Mouse (Mus musculus): ENCODE data around the gene Hoxa13. TPM values are rescaled to one million over a fixed set of nuclear protein-coding genes. Genes with fewer than 3 reads are reported as not detected.

The Hoxa13 gene
- polyA plus RNA-seq, 1 experiment, result not detected

DNA sequence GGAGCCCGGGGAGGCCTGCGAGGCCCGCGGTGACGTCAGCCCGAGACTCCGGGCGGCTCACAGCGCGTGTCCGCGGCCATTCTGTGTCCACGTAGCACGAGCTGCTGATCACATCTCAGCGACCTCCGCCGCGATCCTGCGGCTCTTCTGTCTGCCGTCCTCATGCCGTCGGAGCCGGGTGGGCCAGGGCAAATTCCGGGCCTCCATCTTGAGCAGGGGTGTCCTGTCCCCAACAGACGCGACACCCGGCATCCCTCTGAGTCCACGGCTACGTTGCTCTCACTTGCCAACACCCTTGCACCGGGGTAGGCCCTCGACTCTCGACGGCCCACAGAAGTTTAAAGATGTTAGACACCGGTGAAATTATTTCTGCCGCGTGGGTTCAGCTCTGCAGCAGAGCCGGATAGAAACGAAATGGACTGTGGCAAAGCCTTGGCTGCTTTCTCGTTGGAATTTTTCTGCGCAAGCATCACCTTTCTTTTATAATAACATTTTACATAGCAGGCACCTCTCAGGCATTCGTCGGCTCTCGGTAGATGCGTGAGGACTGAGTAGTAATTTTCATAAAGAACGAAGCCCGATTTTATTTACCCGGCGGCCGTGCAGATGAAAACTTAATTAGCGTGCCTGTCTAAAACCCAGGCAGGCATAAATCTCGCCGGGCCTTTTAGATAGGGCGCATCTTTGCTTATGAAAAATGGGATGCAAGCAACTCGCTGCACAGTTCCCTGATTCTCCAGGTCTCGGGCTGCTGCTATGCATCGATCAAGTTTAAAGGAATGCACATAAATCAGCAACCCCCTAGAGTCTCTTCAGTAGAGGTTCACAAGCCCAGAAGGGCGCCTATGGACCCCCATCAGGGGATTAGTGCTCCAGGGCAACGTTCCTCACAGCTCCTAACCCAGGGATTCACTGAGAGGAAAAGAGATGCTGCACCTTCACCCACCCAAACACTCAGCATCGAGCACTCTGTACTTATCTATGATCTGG, 6.9 kb downstream of the Hoxa13 start:
- 6% methylated on average over 59 of the region's 59 CpGs for WGBS

DNA sequence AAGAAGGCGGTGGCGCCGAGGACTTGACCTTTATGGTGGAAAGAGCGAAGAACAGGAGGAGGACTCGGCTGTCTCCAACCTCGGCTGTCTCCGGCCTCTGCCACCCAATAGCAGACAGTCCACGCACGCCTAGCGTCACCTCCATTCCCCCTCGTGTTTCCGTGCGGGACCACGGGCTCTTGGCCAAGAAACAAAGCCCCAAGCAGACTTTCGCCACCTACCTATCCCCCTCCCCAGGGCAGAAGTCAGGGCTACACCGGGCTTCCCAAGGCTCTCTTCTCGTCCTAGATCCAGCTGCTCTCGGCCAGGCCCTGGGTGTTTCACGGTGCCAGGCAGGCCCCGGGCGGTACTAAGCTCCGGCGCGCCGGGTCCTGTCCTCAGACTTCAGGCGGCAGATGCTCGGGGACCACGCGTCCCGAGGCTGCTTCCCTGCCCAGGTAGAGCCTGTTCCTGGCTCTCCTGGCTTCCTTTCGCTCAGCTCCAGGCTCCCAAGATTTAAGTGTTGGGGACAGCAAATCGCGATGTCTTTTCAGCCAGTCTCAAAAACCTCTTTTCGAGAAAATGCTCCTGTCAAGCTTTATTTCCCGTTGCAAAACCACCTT, 7.8 kb downstream of the Hoxa13 start:
- WGBS, result 15% methylated on average over 35 of the region's 35 CpGs
- DNase-seq (ENCODE audit: low read depth, low spot score), result no peak

More for the DNA sequence above, 6.9 kb downstream of the Hoxa13 start:
- DNase-seq (ENCODE audit: low read depth, low spot score), result no peak

DNA sequence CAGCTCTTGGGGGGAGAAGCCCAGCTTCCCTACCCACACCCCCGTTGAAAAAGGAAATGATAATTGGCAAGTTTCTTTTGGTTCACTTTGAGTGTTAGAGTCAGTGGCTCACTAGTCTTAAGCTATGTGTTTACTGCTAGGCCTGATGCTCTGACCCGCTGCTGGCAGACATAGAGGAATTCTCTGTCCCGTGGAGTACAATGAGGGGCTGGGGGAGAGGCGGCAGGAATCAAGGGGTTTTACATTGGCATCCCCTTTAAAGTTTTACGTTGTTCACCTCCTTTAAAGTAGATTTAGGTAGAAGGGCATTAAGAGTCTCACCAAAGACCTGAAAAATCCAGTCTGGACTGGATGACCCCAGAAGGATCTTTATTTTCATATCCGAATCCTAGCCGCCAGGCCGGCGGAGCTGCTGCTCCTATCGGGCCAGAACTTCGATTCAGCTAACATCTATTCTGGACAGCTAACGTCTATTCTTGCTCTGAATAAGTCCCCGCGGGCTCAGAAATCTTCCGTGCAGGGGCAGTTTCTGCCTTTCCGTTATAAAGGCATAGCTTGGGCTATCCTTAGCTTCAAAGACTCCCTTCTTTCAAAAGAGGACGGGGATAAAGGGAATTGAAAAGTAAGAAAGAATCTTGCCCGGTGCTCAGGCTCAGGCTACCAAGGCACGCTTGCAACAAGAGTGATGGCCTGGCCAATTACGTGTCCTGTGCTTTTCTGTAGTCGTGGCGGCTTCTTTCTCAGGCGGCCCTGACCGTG, 8.5 kb downstream of the Hoxa13 start:
- no peak for DNase-seq (ENCODE audit: low read depth, low spot score)
- 21% methylated on average over 24 of the region's 24 CpGs for WGBS

- DNase-seq (ENCODE audit: low read depth, low spot score), result no peak
- WGBS, result 14% methylated on average over 7 of the region's 7 CpGs
These were observed 9.4 kb downstream of the Hoxa13 start for GRCm38 (mm10) chr6:52251177-52251879.

DNA sequence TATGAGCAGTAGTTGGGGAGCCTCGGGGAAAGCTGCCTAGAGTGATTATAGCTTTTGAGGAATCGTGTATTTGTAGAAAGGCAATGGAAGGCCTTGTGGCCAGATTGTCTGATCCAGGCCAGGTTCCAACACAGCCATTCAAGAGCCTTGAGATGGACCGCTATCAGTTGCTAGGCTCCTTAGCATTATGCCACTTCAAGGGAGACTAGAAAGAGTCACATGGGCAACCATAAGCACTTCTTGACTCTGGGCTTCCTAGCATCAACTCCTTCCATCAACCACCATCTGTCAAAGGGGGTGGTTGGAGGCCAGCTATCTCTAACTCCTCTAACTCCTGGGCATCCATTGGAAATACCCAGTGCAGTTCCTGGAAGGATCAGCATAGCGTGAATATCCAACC, 10.9 kb downstream of the Hoxa13 start:
- WGBS, result 27% methylated on average over 4 of the region's 4 CpGs
- DNase-seq (ENCODE audit: low read depth, low spot score), result no peak

DNA sequence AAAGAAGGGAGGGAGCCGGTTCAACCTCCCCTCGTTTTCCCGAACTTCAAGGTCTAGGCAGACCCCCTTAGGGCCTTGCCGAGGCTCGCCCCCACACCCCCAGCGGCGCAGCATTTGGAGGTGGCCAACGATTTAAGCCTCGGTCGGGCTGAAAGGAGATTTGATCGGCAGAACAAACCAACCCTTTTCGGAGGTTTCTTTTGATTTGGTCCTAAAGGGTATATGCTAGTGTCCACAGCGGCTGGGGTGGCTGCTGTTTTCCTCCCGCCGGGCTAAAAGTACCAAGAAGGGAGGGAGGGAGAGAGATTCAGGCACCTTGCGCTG, 11.3 kb downstream of the Hoxa13 start:
- WGBS, result 11% methylated on average over 16 of the region's 16 CpGs
- no peak for DNase-seq (ENCODE audit: low read depth, low spot score)

- WGBS, result 9% methylated on average over 27 of the region's 27 CpGs
- no peak for DNase-seq (ENCODE audit: low read depth, low spot score)
These were observed 11.9 kb downstream of the Hoxa13 start for GRCm38 (mm10) chr6:52248638-52249414.

DNA sequence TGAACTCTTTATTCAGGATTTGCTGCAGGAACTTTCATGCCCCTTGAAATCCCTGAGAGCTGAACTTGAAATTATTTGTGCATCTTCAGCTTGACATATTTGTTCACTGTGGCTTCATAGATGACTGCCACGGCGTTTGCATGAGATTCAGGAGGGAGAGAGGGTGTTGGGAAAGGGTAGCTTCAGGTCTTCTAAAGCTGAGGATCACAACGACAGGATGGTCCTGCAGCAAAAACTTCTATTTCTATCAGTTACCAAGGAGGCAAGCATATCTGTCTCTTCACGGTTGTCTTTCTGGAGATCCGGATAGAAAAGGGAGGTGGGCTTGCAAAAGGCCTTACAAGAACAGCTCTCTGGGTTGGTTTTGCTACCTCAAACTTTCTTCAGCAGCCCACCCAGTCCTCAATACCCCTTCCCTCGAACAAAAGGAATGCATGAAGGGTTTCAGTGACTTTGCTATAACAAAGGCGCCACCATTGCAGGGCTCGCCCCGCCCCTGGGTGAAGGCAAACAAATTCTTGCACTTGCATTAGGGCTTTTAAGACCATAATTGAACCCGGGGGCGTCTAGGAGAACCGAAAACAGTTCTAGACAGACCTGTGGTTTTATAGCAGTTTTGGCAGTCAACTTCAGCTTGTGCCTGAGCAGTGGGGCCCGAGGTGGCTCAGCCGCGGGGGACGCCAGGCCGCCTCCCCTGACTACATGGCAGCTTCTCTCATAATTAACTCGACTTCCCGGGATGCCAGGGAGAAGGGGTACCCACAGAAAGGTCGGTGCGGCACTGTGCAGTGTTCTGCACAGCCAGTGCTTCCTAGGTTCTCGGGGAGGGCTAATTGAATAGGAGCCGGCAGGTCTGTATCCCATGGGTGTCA, 12.7 kb downstream of the Hoxa13 start:
- DNase-seq (ENCODE audit: low read depth, low spot score), result no peak

DNA sequence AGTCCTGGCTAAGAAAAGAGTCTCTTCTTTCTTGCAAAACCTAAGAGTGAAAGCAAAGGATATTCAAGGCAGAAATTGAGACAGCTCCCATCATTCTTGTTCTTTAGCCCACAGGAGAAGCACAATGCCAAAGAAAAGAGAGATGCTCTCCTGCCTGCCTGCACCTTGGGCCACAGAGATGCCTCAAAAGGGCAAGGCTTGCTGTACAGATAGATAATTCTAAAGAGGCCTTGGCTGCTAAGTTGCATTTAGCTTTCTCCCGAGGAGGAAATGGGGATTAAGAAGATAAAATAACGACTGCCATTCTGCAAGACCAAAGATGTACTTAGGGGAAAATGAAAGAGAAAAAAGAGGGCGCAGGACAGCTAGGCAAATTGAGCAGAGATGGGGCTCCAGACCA, 13.8 kb downstream of the Hoxa13 start:
- WGBS, result 16% methylated on average over 3 of the region's 3 CpGs
- no peak for DNase-seq (ENCODE audit: low read depth, low spot score)

More for the DNA sequence above, 12.7 kb downstream of the Hoxa13 start:
- WGBS, result 6% methylated on average over 23 of the region's 23 CpGs

- no peak for DNase-seq (ENCODE audit: low read depth, low spot score)
- WGBS, result 2% methylated on average over 26 of the region's 26 CpGs
These were observed 14.3 kb downstream of the Hoxa13 start for GRCm38 (mm10) chr6:52246403-52246803.

GRCm38 (mm10) chr6:52245757-52246142, 14.9 kb downstream of the Hoxa13 start, which contains the start of gene Hoxa11:
Hoxa11 (minus strand) TSS chr6:52245810.
- DNase-seq (ENCODE audit: low read depth, low spot score), result no peak
- WGBS, result 3% methylated on average over 20 of the region's 20 CpGs

DNA sequence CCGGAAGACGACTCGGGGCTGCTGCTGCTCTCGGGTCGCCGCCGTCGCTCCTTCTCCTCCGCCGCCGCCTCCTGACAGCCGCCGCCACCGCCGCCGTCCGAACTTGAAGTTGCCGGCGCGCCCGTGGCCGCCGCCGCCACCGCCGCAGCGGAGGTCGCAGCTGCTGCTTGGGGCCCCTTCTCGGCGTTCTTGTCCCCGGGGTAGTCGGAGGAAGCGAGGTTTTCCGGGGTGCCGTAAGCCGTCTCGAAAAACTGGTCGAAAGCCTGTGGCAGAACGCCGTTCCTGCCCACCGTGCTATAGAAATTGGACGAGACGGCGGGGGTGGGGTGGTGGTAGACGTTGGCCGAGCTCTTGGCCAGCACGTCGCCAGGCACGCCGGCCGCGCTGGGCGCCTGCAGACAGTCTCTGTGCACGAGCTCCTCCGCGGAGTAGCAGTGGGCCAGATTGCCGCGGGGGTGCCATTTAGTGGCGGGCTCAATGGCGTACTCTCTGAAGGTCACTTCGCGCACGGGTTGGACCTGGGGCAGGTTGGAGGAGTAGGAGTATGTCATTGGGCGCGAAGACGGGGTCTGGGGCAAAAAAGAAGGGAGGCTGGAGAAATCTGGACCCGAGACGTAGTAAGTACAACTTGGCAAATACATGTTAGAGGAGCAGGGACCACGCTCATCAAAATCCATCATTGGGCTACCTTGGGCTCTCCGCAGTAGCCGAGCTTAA, 15.5 kb downstream of the Hoxa13 start:
- DNase-seq (ENCODE audit: low read depth, low spot score), result no peak
- WGBS, result 1% methylated on average over 71 of the region's 71 CpGs

DNA sequence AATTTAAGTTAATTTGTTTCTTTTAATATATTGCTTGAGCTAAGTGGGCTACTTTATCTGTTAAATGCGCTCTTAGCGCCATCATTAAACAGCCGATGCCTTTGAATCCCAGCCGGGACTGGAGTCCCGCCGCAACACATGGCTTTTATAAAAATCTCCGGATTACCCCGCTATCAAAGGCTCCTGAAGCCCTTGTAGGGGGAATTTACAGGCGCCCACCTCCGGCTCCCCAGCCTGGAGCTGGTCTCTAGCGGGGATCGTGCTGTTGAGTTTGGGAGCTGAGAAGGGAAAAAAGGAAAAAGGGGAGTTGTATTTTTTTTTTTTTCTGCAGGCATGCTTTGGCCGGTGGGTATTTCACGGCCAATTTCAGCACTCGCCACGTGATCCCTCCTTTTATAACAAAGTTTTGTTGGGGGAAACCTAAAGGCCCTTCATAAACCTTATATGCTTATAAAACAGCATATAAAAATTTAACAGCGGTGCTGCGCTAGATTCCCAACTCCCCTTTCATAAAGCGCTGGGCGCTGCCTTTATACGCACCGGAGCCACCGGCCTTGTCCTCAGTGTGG, 16.1 kb downstream of the Hoxa13 start:
- 7% methylated on average over 23 of the region's 23 CpGs for whole genome bisulfite sequencing
- DNase-seq (ENCODE audit: low read depth, low spot score), result no peak

GRCm38 (mm10) chr6:52243681-52244121, 17.0 kb downstream of the Hoxa13 start:
- no peak for DNase-seq (ENCODE audit: low read depth, low spot score)
- WGBS, result 12% methylated on average over 12 of the region's 12 CpGs

DNA sequence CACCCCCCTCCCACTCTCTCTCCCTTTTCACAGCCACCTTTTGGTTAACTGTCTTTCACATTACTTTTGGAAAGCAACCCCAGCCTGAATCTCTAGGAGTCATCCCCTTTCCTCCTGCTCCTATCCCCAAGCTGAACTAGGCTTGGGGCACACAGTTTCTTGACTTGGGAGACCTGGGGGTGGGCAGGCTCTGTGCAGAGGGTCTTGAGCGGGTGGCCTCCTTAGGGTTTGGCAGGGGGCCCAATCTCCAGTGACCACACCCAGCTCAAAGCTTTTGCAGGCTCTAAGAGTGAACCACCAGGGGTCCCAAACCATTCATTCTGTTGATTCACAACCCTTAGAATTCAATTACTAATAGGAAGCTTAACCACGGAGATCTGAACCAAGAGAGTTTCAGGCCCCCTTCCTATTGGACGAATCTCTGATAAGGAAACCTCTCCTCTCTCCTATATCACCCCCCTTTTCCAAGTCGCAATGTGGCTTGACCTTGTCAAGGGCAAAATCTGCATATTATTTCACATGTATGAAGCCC, 17.8 kb downstream of the Hoxa13 start:
- WGBS, result 48% methylated on average over 4 of the region's 4 CpGs
- DNase-seq (ENCODE audit: low read depth, low spot score), result no peak

DNA sequence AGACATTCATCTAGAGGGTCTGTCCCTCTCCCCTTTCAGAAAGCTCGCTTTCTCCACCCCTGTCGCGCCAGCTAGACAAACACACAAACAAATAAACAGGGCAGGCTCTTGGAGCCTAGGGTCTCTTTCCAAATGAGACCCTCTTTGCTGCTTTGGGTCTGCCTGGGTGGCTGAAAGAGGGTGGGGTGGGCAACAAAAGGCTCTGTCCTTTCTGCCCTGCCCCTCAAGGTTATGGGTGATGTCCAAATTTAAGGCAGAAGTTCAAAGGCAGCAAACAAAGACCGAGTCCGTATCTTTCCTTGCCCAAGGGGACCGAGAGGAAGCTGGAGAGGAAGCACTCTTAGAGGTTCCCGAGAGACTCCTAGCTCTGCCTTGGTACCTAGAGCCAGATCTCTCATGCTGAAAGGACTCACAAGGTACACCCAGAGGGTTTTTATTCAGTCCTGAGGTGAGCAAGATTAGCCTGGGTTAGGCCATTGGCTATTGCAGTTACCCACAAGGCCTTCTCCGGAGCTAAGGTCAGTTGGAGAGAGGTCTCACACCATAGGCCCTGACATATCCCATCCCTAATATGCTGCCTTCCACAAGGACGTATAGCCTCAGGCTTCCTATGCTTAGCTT, 19.6 kb downstream of the Hoxa13 start:
- DNase-seq (ENCODE audit: low read depth, low spot score), result no peak
- 9% methylated on average over 9 of the region's 9 CpGs for WGBS

Data from large intestine, adult 2 months (tissue).